Mouse (Mus musculus) C2C12 (cell line): ENCODE data around the gene Ak1.

Experiments used
- CTCF ChIP-seq: IDR thresholded peaks from one replicate; pipeline ENCODE4 v1.5.1; 2011; ENCODE audit not compliant: control insufficient read depth, insufficient read depth, insufficient read length
- MAX ChIP-seq: IDR thresholded peaks from one replicate; pipeline ENCODE4 v1.6.1; 2011; ENCODE audit warnings: mild to moderate bottlenecking, control low read depth
- MYOG ChIP-seq: IDR thresholded peaks from one replicate; pipeline ENCODE4 v1.6.1; 2011; ENCODE audit not compliant: control insufficient read depth, insufficient read length; ENCODE audit errors: extremely low read depth
- USF1 ChIP-seq: IDR thresholded peaks from one replicate; pipeline ENCODE4 v1.6.1; 2011; ENCODE audit warnings: low read depth, mild to moderate bottlenecking, control low read depth, moderate library complexity

GRCm38 (mm10) chr2:32612274-32612673 lies 9.3 kb upstream of the Ak1 start:
- TF ChIP-seq MYOG (no peak), CTCF (no peak), USF1 (no peak), MAX (no peak)
